In the genomic region with DNA sequence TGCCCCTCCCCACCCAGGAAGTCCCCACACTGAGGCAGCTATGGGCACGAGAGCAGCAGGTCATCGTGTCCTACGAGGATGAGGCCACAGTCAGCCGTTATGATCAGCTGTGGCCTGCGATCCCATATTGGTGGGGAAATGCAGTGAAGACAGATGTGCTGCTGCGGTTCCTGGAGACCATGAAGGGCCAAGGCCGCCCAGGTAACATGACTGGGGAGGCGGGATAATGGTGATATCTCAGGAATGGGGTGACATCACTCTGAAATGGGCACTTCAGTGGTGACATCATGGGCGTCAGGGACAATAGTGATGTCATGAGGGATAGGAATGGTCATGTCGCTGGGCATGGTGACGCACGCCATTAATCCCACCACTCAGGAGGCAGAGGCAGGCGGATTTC, we compare ENCODE assay signal across 1 mouse cellular context.
TF ChIP-seq lines count a peak whose summit lies in the region.

No protein-coding gene starts in this region.

TF ChIP-seq in MEL, 35 proteins besides CTCF, POLR2A, EP300 and RAD21:
- no peak for TF ChIP-seq GABPA (IDR thresholded peaks at IDR 0.05; ENCODE audit: low read depth, low read length)
- TF ChIP-seq POLR2AphosphoS2 (IDR thresholded peaks at IDR 0.05; ENCODE audit: low read length), result peak; percentile 61; the same call in 1 of the 2 replicates
- TF ChIP-seq ZC3H11A (IDR thresholded peaks at IDR 0.05; ENCODE audit: low read depth, low read length), result no peak
- TF ChIP-seq TCF12 (IDR thresholded peaks at IDR 0.05; ENCODE audit: low read depth, low read length), result no peak
